ENCODE assay signal across 1 mouse cellular context in the genomic region with DNA sequence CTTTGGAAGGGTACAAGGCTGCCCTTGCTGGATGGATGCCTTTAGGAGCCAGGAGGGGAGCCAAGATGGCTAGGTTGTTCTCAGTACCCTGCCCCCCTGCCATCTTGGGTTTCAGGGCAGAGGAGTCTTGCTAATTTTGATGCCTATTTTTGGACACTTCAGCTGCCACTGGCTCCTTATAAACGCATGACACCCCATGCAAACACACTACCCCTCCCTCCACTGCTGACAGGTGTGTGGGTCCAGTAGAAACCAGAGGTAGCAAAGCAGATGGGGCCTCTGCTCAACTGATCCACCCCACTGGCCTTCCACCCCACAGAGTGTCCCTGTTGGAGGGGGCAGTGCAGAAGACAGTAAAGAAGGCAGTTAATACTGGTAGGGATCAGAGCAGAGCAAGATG.
TF ChIP-seq lines count a peak whose summit lies in the region.

No protein-coding gene starts in this region.

TF ChIP-seq in CH12.LX, 34 proteins besides CTCF, POLR2A, EP300 and RAD21:
- peak; percentile 31; the same call in 1 of the 2 replicates for TF ChIP-seq TCF12 (IDR thresholded peaks at IDR 0.05; ENCODE audit: low read depth, low read length)
- TF ChIP-seq JUN (IDR thresholded peaks at IDR 0.05; ENCODE audit: insufficient read depth, low read depth, low read length): no peak
- no peak for TF ChIP-seq PAX5 (IDR thresholded peaks at IDR 0.05; ENCODE audit: low read length)
- TF ChIP-seq BHLHE40 (IDR thresholded peaks at IDR 0.05; ENCODE audit: low read depth, low read length): no peak
- no peak for TF ChIP-seq IRF4 (IDR thresholded peaks at IDR 0.05; ENCODE audit: low read depth, low read length)
- TF ChIP-seq CHD2 (IDR thresholded peaks at IDR 0.05; ENCODE audit: low read length): no peak
- no peak for TF ChIP-seq MAFK (IDR thresholded peaks at IDR 0.05; ENCODE audit: insufficient replicate concordance, low read length)
- TF ChIP-seq USF2 (conservative IDR thresholded peaks at IDR 0.05; ENCODE audit: low read depth, low read length): no peak
- 0 out of 2 replicates have a peak, but pooled peaks have one; percentile 13 for TF ChIP-seq ETS1 (conservative IDR thresholded peaks at IDR 0.05; ENCODE audit: low read depth, low read length)
- no peak for TF ChIP-seq HCFC1 (IDR thresholded peaks at IDR 0.05; ENCODE audit: low read depth, low read length)
- TF ChIP-seq NELFE (IDR thresholded peaks at IDR 0.05; ENCODE audit: low read depth, low read length): no peak
- TF ChIP-seq CHD1 (IDR thresholded peaks at IDR 0.05; ENCODE audit: low read depth, low read length): no peak
- no peak for TF ChIP-seq TBP (conservative IDR thresholded peaks at IDR 0.05; ENCODE audit: low read depth, low read length)
- TF ChIP-seq MXI1 (IDR thresholded peaks at IDR 0.05; ENCODE audit: low read depth, low read length): no peak
- no peak for TF ChIP-seq KAT2A (IDR thresholded peaks at IDR 0.05; ENCODE audit: insufficient replicate concordance, low read length)
- TF ChIP-seq MEF2A (IDR thresholded peaks at IDR 0.05; ENCODE audit: borderline replicate concordance, low read depth, low read length): peak; percentile 83
- TF ChIP-seq NRF1 (IDR thresholded peaks at IDR 0.05; ENCODE audit: low read depth, low read length): no peak
- no peak for TF ChIP-seq ELF1 (IDR thresholded peaks at IDR 0.05; ENCODE audit: low read depth, low read length)
- TF ChIP-seq UBTF (IDR thresholded peaks at IDR 0.05; ENCODE audit: low read depth, low read length): no peak
- no peak for TF ChIP-seq ZMIZ1 (IDR thresholded peaks at IDR 0.05; ENCODE audit: low read depth, low read length)
